Mouse (Mus musculus): ENCODE measurements at regions not wholly inside any gene's neighbourhood (a gene's known extent, or its start where the extent isn't known, plus 50 kb on each side); places are given as distances from the start of the nearest gene placed in this dataset.

- ATAC-seq (ENCODE audit: low read depth) = peak; percentile 36; the same call in 1 of the 2 replicates
- 50% methylated on average over 10 of the region's 10 CpGs for WGBS
These were observed 56.4 kb downstream of the Bod1 start for GRCm38 (mm10) chr11:31615107-31615811.

DNA sequence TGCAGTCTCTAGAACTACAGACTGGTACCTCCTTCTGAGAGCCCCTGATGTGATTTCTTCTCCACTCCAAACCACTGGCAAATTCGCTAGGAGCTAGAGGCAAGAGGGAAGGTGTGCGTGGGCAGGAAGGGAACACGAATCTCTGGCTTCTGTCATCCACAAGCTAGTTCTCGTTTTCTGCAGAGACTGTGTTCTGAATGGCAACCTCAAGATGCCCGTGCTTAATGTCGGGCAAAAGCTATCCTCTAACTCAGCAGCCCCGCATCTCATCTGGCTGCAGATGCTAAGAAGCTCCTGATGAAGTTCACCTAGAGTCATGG, 57.3 kb downstream of the Bod1 start:
- Histone ChIP-seq H3K4me3 (ENCODE audit: low read length) (no peak overlapping the region), H3K36me3 (ENCODE audit: control insufficient read depth, insufficient read depth, low read length) (no peaks in the 10 kb centered on the region), H3K4me1 (replicated peaks; ENCODE audit: control insufficient read depth, insufficient read depth, low read length) (no peaks in the 10 kb centered on the region; the same call in 1 of the 2 replicates), H3K27ac (ENCODE audit: low read length) (no peak overlapping the region), H3K9ac (ENCODE audit: low read length) (no peak overlapping the region), H3K9me3 (ENCODE audit: control insufficient read depth, low read length) (no peaks in the 10 kb centered on the region; the same call in 1 of the 2 replicates), H3K27me3 (ENCODE audit: control insufficient read depth, insufficient read depth, low read depth, low read length) (no peaks in the 10 kb centered on the region), H3K4me2 (ENCODE audit: low read depth, low read length) (no peak overlapping the region)
- 88% methylated on average over 7 of the region's 7 CpGs for WGBS
- ATAC-seq (ENCODE audit: low read depth) = no peak

More at GRCm38 (mm10) chr11:31615107-31615811, 56.4 kb downstream of the Bod1 start:
- Histone ChIP-seq H3K4me2 (ENCODE audit: low read depth, low read length) (no peak overlapping the region), H3K9me3 (ENCODE audit: control insufficient read depth, low read length) (no peaks in the 10 kb centered on the region; the same call in 1 of the 2 replicates), H3K9ac (ENCODE audit: low read length) (no peak overlapping the region), H3K27me3 (ENCODE audit: control insufficient read depth, insufficient read depth, low read depth, low read length) (no peaks in the 10 kb centered on the region), H3K4me3 (ENCODE audit: low read length) (no peak overlapping the region), H3K36me3 (ENCODE audit: control insufficient read depth, insufficient read depth, low read length) (no peaks in the 10 kb centered on the region), H3K27ac (ENCODE audit: low read length) (no peak overlapping the region), H3K4me1 (replicated peaks; ENCODE audit: control insufficient read depth, insufficient read depth, low read length) (no peaks in the 10 kb centered on the region; the same call in 1 of the 2 replicates)

- Histone ChIP-seq H3K4me2 (ENCODE audit: low read depth, low read length) (no peak overlapping the region), H3K27me3 (ENCODE audit: control insufficient read depth, insufficient read depth, low read depth, low read length) (no peaks in the 10 kb centered on the region), H3K4me3 (ENCODE audit: low read length) (no peak overlapping the region), H3K9me3 (ENCODE audit: control insufficient read depth, low read length) (no peaks in the 10 kb centered on the region; the same call in 1 of the 2 replicates), H3K9ac (ENCODE audit: low read length) (no peak overlapping the region), H3K27ac (ENCODE audit: low read length) (no peak overlapping the region), H3K36me3 (ENCODE audit: control insufficient read depth, insufficient read depth, low read length) (no peaks in the 10 kb centered on the region), H3K4me1 (replicated peaks; ENCODE audit: control insufficient read depth, insufficient read depth, low read length) (no peaks in the 10 kb centered on the region; the same call in 1 of the 2 replicates)
- WGBS = 53% methylated on average over 11 of the region's 11 CpGs
- no peak for ATAC-seq (ENCODE audit: low read depth)
These were observed 57.8 kb downstream of the Bod1 start for GRCm38 (mm10) chr11:31613688-31614393.

DNA sequence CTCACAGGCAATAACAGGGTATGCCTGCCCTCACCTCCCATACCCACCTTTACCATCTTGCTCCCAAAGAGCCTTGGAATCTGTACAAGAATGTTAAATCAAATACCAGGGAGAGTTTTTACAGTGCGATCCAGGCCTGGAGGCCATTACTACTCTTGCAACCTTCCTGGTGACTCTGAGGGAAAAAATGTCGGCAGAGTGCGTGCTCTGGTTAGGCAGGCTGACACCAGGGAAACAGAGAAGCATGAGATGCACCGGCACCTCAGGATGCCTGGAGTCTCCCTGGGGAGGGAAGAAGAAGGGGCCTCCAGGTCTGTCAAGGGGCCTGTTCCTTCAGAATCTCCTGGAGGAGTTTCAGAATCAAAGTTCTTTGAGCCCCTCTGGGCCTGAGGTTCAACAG, 63.2 kb downstream of the Bod1 start:
- H3K4me2 ChIP-seq (ENCODE audit: low read depth, low read length) = no peak overlapping the region
- 73% methylated on average over 4 of the region's 4 CpGs for WGBS
- H3K9ac ChIP-seq (ENCODE audit: low read length) = no peak overlapping the region
- no peaks in the 10 kb centered on the region for H3K27me3 ChIP-seq (ENCODE audit: control insufficient read depth, insufficient read depth, low read depth, low read length)
- peaks cover 4% of the 10 kb centered on the region for H3K4me1 ChIP-seq (replicated peaks; ENCODE audit: control insufficient read depth, insufficient read depth, low read length)
- H3K36me3 ChIP-seq (ENCODE audit: control insufficient read depth, insufficient read depth, low read length) = no peaks in the 10 kb centered on the region
- H3K27ac ChIP-seq (ENCODE audit: low read length) = no peak overlapping the region
- ATAC-seq (ENCODE audit: low read depth) = no peak
- H3K9me3 ChIP-seq (ENCODE audit: control insufficient read depth, low read length) = no peaks in the 10 kb centered on the region
- H3K4me3 ChIP-seq (ENCODE audit: low read length) = no peak overlapping the region

GRCm38 (mm10) chr11:31601499-31601898, 70.2 kb downstream of the Bod1 start:
- no peak overlapping the region for H3K4me3 ChIP-seq (ENCODE audit: low read length)
- WGBS = 66% methylated on average over 7 of the region's 7 CpGs

GRCm38 (mm10) chr11:31593604-31594003, 78.1 kb downstream of the Bod1 start:
- Histone ChIP-seq H3K9me3 (ENCODE audit: control insufficient read depth, low read length) (no peaks in the 10 kb centered on the region), H3K9ac (ENCODE audit: low read length) (no peak overlapping the region), H3K4me3 (ENCODE audit: low read length) (no peak overlapping the region), H3K36me3 (ENCODE audit: control insufficient read depth, insufficient read depth, low read length) (no peaks in the 10 kb centered on the region), H3K4me1 (replicated peaks; ENCODE audit: control insufficient read depth, insufficient read depth, low read length) (no peaks in the 10 kb centered on the region), H3K27ac (ENCODE audit: low read length) (no peak overlapping the region), H3K27me3 (ENCODE audit: control insufficient read depth, insufficient read depth, low read depth, low read length) (no peaks in the 10 kb centered on the region), H3K4me2 (ENCODE audit: low read depth, low read length) (no peak overlapping the region)
- WGBS = 71% methylated on average over 2 of the region's 2 CpGs
- ATAC-seq (ENCODE audit: low read depth) = no peak

More at GRCm38 (mm10) chr11:31601499-31601898, 70.2 kb downstream of the Bod1 start:
- H3K36me3 ChIP-seq (ENCODE audit: control insufficient read depth, insufficient read depth, low read length) = no peaks in the 10 kb centered on the region
- H3K4me1 ChIP-seq (replicated peaks; ENCODE audit: control insufficient read depth, insufficient read depth, low read length) = no peaks in the 10 kb centered on the region; the same call in none of the 2 replicates
- no peak for ATAC-seq (ENCODE audit: low read depth)
- H3K9ac ChIP-seq (ENCODE audit: low read length) = no peak overlapping the region
- no peak overlapping the region for H3K4me2 ChIP-seq (ENCODE audit: low read depth, low read length)
- no peaks in the 10 kb centered on the region for H3K27me3 ChIP-seq (ENCODE audit: control insufficient read depth, insufficient read depth, low read depth, low read length)
- no peaks in the 10 kb centered on the region for H3K9me3 ChIP-seq (ENCODE audit: control insufficient read depth, low read length)
- no peak overlapping the region for H3K27ac ChIP-seq (ENCODE audit: low read length)

DNA sequence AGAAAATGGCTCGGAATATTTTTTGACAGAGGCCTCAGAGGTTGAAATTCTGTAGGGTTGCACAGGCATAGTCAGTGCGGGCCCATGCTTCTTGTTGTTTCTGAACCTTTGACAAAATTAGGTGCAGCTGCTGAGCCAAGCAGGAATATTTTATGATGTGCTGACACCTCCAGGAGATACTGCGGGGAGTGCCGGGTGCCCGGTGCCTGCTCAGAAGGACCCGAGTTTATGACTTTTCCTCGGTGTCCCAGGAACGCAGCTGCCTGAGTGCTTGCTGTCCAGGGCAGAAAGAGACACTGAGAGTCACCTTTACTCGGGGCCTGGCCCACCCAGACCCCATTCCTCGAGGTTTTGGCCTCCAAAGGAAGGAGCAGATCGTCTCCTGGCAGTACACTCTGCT, 79.6 kb downstream of the Bod1 start:
- H3K4me2 ChIP-seq (ENCODE audit: low read depth, low read length) = no peak overlapping the region
- no peak overlapping the region for H3K9ac ChIP-seq (ENCODE audit: low read length)
- H3K27me3 ChIP-seq (ENCODE audit: control insufficient read depth, insufficient read depth, low read depth, low read length) = no peaks in the 10 kb centered on the region
- no peaks in the 10 kb centered on the region for H3K36me3 ChIP-seq (ENCODE audit: control insufficient read depth, insufficient read depth, low read length)
- ATAC-seq (ENCODE audit: low read depth) = peak; percentile 12; the same call in 1 of the 2 replicates
- no peak overlapping the region for H3K4me3 ChIP-seq (ENCODE audit: low read length)
- no peak overlapping the region for H3K27ac ChIP-seq (ENCODE audit: low read length)
- no peaks in the 10 kb centered on the region for H3K9me3 ChIP-seq (ENCODE audit: control insufficient read depth, low read length)
- H3K4me1 ChIP-seq (replicated peaks; ENCODE audit: control insufficient read depth, insufficient read depth, low read length) = no peaks in the 10 kb centered on the region
- WGBS = 51% methylated on average over 11 of the region's 11 CpGs

DNA sequence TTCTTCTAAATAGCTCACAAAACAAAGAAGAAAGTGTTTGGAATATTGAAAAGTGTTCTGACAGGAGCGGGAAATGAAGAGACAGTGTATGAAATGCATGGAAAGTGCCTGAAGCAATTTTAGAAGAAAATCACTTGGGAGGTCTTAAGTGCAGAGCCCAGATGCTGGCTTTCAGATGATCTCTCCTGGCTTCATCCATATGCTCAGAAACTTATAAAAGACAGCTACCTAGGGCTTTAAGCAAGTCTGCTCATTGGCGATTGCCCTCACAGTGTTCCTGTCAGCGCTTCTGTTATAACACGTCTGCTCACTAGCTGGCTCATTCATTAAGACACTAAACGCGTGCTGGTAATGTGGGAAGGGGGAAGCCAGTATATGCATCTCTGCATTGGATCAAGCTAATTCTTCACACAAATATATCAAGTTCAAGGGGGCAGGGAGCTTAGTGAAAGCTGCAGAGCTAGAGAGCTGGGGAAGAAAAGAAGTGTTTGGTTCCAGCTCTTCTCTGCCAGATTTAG, 80.6 kb downstream of the Bod1 start:
- Histone ChIP-seq H3K4me2 (ENCODE audit: low read depth, low read length) (no peak overlapping the region), H3K9me3 (ENCODE audit: control insufficient read depth, low read length) (no peaks in the 10 kb centered on the region), H3K4me3 (ENCODE audit: low read length) (no peak overlapping the region), H3K27ac (ENCODE audit: low read length) (no peak overlapping the region), H3K27me3 (ENCODE audit: control insufficient read depth, insufficient read depth, low read depth, low read length) (no peaks in the 10 kb centered on the region), H3K4me1 (replicated peaks; ENCODE audit: control insufficient read depth, insufficient read depth, low read length) (no peaks in the 10 kb centered on the region), H3K36me3 (ENCODE audit: control insufficient read depth, insufficient read depth, low read length) (no peaks in the 10 kb centered on the region), H3K9ac (ENCODE audit: low read length) (no peak overlapping the region)
- WGBS = 52% methylated on average over 6 of the region's 6 CpGs
- no peak for ATAC-seq (ENCODE audit: low read depth)

- Histone ChIP-seq H3K4me3 (ENCODE audit: low read length) (no peak overlapping the region), H3K27me3 (ENCODE audit: control insufficient read depth, insufficient read depth, low read depth, low read length) (no peaks in the 10 kb centered on the region), H3K9ac (ENCODE audit: low read length) (no peak overlapping the region), H3K4me2 (ENCODE audit: low read depth, low read length) (no peak overlapping the region), H3K27ac (ENCODE audit: low read length) (no peak overlapping the region), H3K9me3 (ENCODE audit: control insufficient read depth, low read length) (no peaks in the 10 kb centered on the region), H3K4me1 (replicated peaks; ENCODE audit: control insufficient read depth, insufficient read depth, low read length) (no peaks in the 10 kb centered on the region; the same call in 1 of the 2 replicates), H3K36me3 (ENCODE audit: control insufficient read depth, insufficient read depth, low read length) (no peaks in the 10 kb centered on the region)
- WGBS = 24% methylated on average over 3 of the region's 3 CpGs
- ATAC-seq (ENCODE audit: low read depth) = peak; percentile 84
These were observed 96.7 kb downstream of the Bod1 start for GRCm38 (mm10) chr11:31574941-31575340.
